Mouse (Mus musculus): ENCODE measurements around the gene Xxylt1.
"Not testable (repeated sequence)": the region's sequence is repeated elsewhere in the genome, so short reads cannot be mapped to it uniquely, and the experiment has no call there.

Gene Xxylt1

GRCm38 (mm10) chr16:31022287-31022686 lies 58.9 kb downstream of the Xxylt1 start:
- DNase-seq, result no peak

GRCm38 (mm10) chr16:31019514-31019913 lies 61.7 kb downstream of the Xxylt1 start:
- no peak for DNase-seq

GRCm38 (mm10) chr16:31017687-31018413 lies 63.4 kb downstream of the Xxylt1 start:
- DNase-seq, result no peak

GRCm38 (mm10) chr16:31016669-31017068 lies 64.6 kb downstream of the Xxylt1 start:
- no peak for DNase-seq

GRCm38 (mm10) chr16:31016169-31016568 lies 65.1 kb downstream of the Xxylt1 start:
- no peak for DNase-seq

- no peak for DNase-seq
Observed at GRCm38 (mm10) chr16:31015271-31015670, 66.0 kb downstream of the Xxylt1 start.

- DNase-seq, result no peak
Observed at GRCm38 (mm10) chr16:31012236-31012635, 69.0 kb downstream of the Xxylt1 start.

- no peak for DNase-seq
Observed at GRCm38 (mm10) chr16:31010443-31010842, 70.8 kb downstream of the Xxylt1 start.

GRCm38 (mm10) chr16:31008326-31008725 lies 72.9 kb downstream of the Xxylt1 start:
- no peak for DNase-seq

GRCm38 (mm10) chr16:31007582-31007981 lies 73.7 kb downstream of the Xxylt1 start:
- no peak for DNase-seq

- DNase-seq, result no peak
Observed at GRCm38 (mm10) chr16:31005693-31006092, 75.5 kb downstream of the Xxylt1 start.

GRCm38 (mm10) chr16:31004321-31004682 lies 76.9 kb downstream of the Xxylt1 start:
- no peak for DNase-seq

- not testable (repeated sequence) for DNase-seq
Observed at GRCm38 (mm10) chr16:31003592-31004320, 77.5 kb downstream of the Xxylt1 start.

GRCm38 (mm10) chr16:31002926-31003325 lies 78.3 kb downstream of the Xxylt1 start:
- no peak for DNase-seq

GRCm38 (mm10) chr16:31002117-31002516 lies 79.1 kb downstream of the Xxylt1 start:
- peak; percentile 51 for DNase-seq

GRCm38 (mm10) chr16:30998711-30999110 lies 82.5 kb downstream of the Xxylt1 start:
- DNase-seq, result no peak

GRCm38 (mm10) chr16:30998048-30998447 lies 83.2 kb downstream of the Xxylt1 start:
- DNase-seq, result peak; percentile 49

- no peak for DNase-seq
Observed at GRCm38 (mm10) chr16:30995446-30995845, 85.8 kb downstream of the Xxylt1 start.

GRCm38 (mm10) chr16:30994881-30995280 lies 86.4 kb downstream of the Xxylt1 start:
- no peak for DNase-seq

- no peak for DNase-seq
Observed at GRCm38 (mm10) chr16:30994296-30994695, 86.9 kb downstream of the Xxylt1 start.

GRCm38 (mm10) chr16:30992568-30992967 lies 88.7 kb downstream of the Xxylt1 start:
- no peak for DNase-seq

- no peak for DNase-seq
Observed at GRCm38 (mm10) chr16:30990661-30991060, 90.6 kb downstream of the Xxylt1 start.

GRCm38 (mm10) chr16:30988225-30988624 lies 93.0 kb downstream of the Xxylt1 start:
- no peak for DNase-seq

GRCm38 (mm10) chr16:30987684-30988083 lies 93.5 kb downstream of the Xxylt1 start:
- no peak for DNase-seq
